Mouse (Mus musculus): ENCODE measurements around the gene Cast. TPM values are rescaled to one million over a fixed set of nuclear protein-coding genes. Genes with fewer than 3 reads are reported as not detected.

The Cast gene
- polyA plus RNA-seq, 2 experiments: 26.9 to 47.3 TPM

DNA sequence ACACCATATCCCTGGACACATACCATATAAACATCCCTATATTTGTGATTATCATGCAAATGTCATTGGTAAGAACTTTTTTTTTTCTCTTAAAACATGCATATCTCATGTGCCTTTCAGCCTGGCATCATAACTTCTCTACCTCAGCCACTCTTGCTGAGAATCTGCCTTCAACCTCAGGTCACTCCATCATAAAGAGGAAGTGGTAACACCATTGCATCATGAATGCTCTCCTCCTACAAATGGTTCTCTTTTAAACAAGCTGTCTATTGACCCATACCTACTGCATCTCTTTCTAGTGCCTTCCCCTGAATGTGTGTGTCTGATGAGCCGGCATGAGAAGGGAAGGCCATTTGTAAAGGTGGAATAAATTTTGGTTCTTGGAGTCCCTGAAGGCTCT is 49.5 kb downstream of the Cast start:
- no peaks in the 10 kb centered on the region for H3K36me3 ChIP-seq (ENCODE audit: control insufficient read depth, insufficient read depth, low read length)
- no peaks in the 10 kb centered on the region for H3K27me3 ChIP-seq (ENCODE audit: control insufficient read depth, insufficient read depth, low read length)
- H3K9me3 ChIP-seq (ENCODE audit: control insufficient read depth, low read length): no peaks in the 10 kb centered on the region; the same call in 1 of the 2 replicates
- no peak for TF ChIP-seq POLR2A (IDR thresholded peaks at IDR 0.05; ENCODE audit: borderline replicate concordance, extremely low read depth, insufficient read depth, insufficient read length)
- no peak overlapping the region for H3K4me2 ChIP-seq (replicated peaks; ENCODE audit: low read depth, low read length, severe bottlenecking)
- H3K4me1 ChIP-seq (ENCODE audit: control insufficient read depth, insufficient read depth, low read length): no peaks in the 10 kb centered on the region
- 96% methylated on average over 1 of the region's 1 CpGs for WGBS
- H3K4me3 ChIP-seq (replicated peaks; ENCODE audit: low read length): no peak overlapping the region
- H3K27ac ChIP-seq (replicated peaks; ENCODE audit: low read depth, low read length): no peak overlapping the region
- no peak overlapping the region for H3K9ac ChIP-seq (ENCODE audit: low read depth, low read length, severe bottlenecking)
- DNase-seq (ENCODE audit: low spot score): no peak
- no peak for ATAC-seq (ENCODE audit: low FRiP score, low read depth)

DNA sequence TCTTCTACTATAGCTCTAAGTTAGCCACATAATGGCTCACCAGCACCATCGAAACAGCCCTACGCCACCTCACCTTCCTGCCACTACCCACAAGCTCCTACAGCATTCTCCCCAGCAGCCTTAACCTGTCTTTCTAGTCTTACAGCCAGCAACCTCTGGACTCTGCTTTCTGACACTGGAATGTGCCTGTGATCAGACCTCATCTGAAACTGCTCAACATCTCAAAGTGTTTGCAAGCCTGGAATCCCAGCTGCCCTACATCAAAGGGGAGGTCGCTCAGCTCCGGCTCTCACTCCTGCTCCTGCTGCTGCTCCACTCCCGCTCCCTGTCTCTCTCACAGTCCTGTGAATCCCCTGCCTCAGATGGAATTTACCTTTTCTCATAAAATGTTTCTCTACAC is 65.4 kb downstream of the Cast start:
- Histone ChIP-seq H3K4me3 (replicated peaks; ENCODE audit: low read length) (no peak overlapping the region), H3K4me1 (ENCODE audit: control insufficient read depth, insufficient read depth, low read length) (no peaks in the 10 kb centered on the region), H3K36me3 (ENCODE audit: control insufficient read depth, insufficient read depth, low read length) (peaks cover 13% of the 10 kb centered on the region), H3K9me3 (ENCODE audit: control insufficient read depth, low read length) (no peaks in the 10 kb centered on the region), H3K27me3 (ENCODE audit: control insufficient read depth, insufficient read depth, low read length) (no peaks in the 10 kb centered on the region), H3K27ac (replicated peaks; ENCODE audit: low read depth, low read length) (no peak overlapping the region), H3K9ac (ENCODE audit: low read depth, low read length, severe bottlenecking) (no peak overlapping the region), H3K4me2 (replicated peaks; ENCODE audit: low read depth, low read length, severe bottlenecking) (no peak overlapping the region)
- no peak for TF ChIP-seq POLR2A (IDR thresholded peaks at IDR 0.05; ENCODE audit: borderline replicate concordance, extremely low read depth, insufficient read depth, insufficient read length)
- 34% methylated on average over 5 of the region's 5 CpGs for WGBS
- DNase-seq (ENCODE audit: low spot score) (no peak), ATAC-seq (ENCODE audit: low FRiP score, low read depth) (no peak)

DNA sequence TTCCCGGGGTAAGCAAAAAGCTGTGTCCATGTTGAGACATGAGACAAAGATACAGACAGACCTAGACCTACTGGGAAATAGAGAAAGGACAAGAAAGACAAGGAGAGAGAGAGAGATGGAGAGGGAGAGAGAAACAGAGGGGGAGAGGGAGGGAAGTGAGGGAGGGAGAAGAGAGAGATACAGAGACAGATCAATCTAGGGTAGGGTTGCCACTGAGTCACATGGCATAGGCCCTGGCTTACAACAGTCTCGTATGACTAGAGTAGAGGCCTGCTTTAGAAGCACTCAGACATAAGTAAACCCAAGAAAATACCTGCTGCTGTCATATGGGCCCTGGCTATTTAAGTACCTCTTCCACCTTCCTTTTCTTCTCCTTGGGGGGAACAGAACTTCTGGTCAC is 72.2 kb downstream of the Cast start:
- Histone ChIP-seq H3K4me1 (ENCODE audit: control insufficient read depth, insufficient read depth, low read length) (no peaks in the 10 kb centered on the region), H3K4me2 (replicated peaks; ENCODE audit: low read depth, low read length, severe bottlenecking) (no peak overlapping the region), H3K36me3 (ENCODE audit: control insufficient read depth, insufficient read depth, low read length) (peaks cover 40% of the 10 kb centered on the region), H3K9me3 (ENCODE audit: control insufficient read depth, low read length) (no peaks in the 10 kb centered on the region), H3K27ac (replicated peaks; ENCODE audit: low read depth, low read length) (no peak overlapping the region), H3K4me3 (replicated peaks; ENCODE audit: low read length) (no peak overlapping the region), H3K9ac (ENCODE audit: low read depth, low read length, severe bottlenecking) (no peak overlapping the region), H3K27me3 (ENCODE audit: control insufficient read depth, insufficient read depth, low read length) (no peaks in the 10 kb centered on the region)
- ATAC-seq (ENCODE audit: low FRiP score, low read depth) (no peak), DNase-seq (ENCODE audit: low spot score) (no peak)
- TF ChIP-seq POLR2A (IDR thresholded peaks at IDR 0.05; ENCODE audit: borderline replicate concordance, extremely low read depth, insufficient read depth, insufficient read length): no peak
- WGBS: 87% methylated on average over 2 of the region's 2 CpGs

DNA sequence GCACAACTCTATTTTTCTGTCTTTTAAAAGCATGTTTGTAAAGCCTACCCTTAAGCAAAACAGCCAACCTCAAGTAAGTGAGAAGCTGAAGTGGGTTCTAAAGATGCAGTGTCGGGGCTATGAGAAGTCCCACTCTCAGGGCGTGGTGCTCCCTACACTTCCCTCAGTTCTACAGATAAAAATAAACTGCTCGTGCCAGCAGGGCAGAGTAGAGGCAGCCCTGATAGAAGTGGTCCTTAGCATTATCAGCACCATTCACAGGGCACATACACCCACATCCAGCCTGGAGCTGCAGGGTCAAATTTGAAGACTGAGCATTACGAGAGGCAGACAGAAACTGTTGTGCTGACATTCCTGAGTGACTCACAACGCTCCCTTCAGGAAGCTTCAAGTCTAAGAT is 72.8 kb downstream of the Cast start:
- H3K27me3 ChIP-seq (ENCODE audit: control insufficient read depth, insufficient read depth, low read length): no peaks in the 10 kb centered on the region
- ATAC-seq (ENCODE audit: low FRiP score, low read depth) (no peak), DNase-seq (ENCODE audit: low spot score) (no peak)
- no peak overlapping the region for H3K27ac ChIP-seq (replicated peaks; ENCODE audit: low read depth, low read length)
- no peak overlapping the region for H3K4me2 ChIP-seq (replicated peaks; ENCODE audit: low read depth, low read length, severe bottlenecking)
- WGBS: 86% methylated on average over 5 of the region's 5 CpGs
- TF ChIP-seq POLR2A (IDR thresholded peaks at IDR 0.05; ENCODE audit: borderline replicate concordance, extremely low read depth, insufficient read depth, insufficient read length): no peak
- no peak overlapping the region for H3K4me3 ChIP-seq (replicated peaks; ENCODE audit: low read length)
- H3K9ac ChIP-seq (ENCODE audit: low read depth, low read length, severe bottlenecking): no peak overlapping the region
- peaks cover 40% of the 10 kb centered on the region for H3K36me3 ChIP-seq (ENCODE audit: control insufficient read depth, insufficient read depth, low read length)
- H3K4me1 ChIP-seq (ENCODE audit: control insufficient read depth, insufficient read depth, low read length): no peaks in the 10 kb centered on the region
- no peaks in the 10 kb centered on the region for H3K9me3 ChIP-seq (ENCODE audit: control insufficient read depth, low read length)

DNA sequence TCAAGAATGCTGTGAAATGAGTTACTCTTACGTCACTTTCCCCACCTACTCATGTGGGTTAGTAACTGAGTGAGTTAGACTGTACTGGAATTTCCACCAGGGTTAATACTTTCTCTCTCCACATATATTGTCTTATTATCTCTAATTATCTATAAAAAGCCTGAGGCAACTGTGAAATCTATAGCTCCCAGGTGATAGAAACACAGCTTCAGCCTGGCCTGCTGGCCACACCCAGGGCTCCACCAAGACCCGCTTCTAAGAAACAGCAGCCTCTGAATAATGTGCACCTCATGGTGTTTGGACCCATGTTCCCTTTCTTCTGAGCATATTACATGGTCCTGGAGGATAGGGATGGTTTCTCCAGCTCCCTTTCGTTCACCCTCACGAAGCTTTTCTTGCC is 74.9 kb downstream of the Cast start:
- Histone ChIP-seq H3K9ac (ENCODE audit: low read depth, low read length, severe bottlenecking) (no peak overlapping the region), H3K4me1 (ENCODE audit: control insufficient read depth, insufficient read depth, low read length) (no peaks in the 10 kb centered on the region), H3K4me3 (replicated peaks; ENCODE audit: low read length) (no peak overlapping the region), H3K27ac (replicated peaks; ENCODE audit: low read depth, low read length) (no peak overlapping the region), H3K4me2 (replicated peaks; ENCODE audit: low read depth, low read length, severe bottlenecking) (no peak overlapping the region), H3K27me3 (ENCODE audit: control insufficient read depth, insufficient read depth, low read length) (no peaks in the 10 kb centered on the region), H3K36me3 (ENCODE audit: control insufficient read depth, insufficient read depth, low read length) (peaks cover 47% of the 10 kb centered on the region), H3K9me3 (ENCODE audit: control insufficient read depth, low read length) (no peaks in the 10 kb centered on the region)
- ATAC-seq (ENCODE audit: low FRiP score, low read depth): no peak
- WGBS: 90% methylated on average over 4 of the region's 4 CpGs
- TF ChIP-seq POLR2A (IDR thresholded peaks at IDR 0.05; ENCODE audit: borderline replicate concordance, extremely low read depth, insufficient read depth, insufficient read length): no peak
- DNase-seq (ENCODE audit: low spot score): no peak

DNA sequence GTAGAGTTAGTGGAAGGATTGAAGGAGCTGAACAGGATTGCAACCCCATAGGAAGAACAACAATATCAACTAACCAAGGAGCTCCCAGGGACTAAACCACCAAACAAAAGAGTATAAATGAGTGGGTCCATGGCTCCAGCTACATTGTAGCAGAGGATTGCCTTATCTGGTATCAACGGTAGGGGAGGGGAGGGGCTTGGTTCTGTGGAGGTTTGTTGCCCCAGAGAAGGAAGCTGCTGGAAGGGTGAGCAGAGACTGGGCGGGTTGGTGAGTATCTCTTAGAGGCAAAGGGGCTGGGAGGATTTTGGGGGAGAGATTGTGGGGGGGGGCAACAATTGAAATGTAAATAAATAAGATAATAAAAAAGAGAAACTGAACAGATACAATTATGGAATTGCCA is 89.6 kb downstream of the Cast start:
- peaks cover 13% of the 10 kb centered on the region for H3K36me3 ChIP-seq (ENCODE audit: control insufficient read depth, insufficient read depth, low read length)
- no peak for TF ChIP-seq POLR2A (IDR thresholded peaks at IDR 0.05; ENCODE audit: borderline replicate concordance, extremely low read depth, insufficient read depth, insufficient read length)
- ATAC-seq (ENCODE audit: low FRiP score, low read depth): no peak
- DNase-seq (ENCODE audit: low spot score): no peak
- H3K4me3 ChIP-seq (replicated peaks; ENCODE audit: low read length): no peak overlapping the region
- H3K4me2 ChIP-seq (replicated peaks; ENCODE audit: low read depth, low read length, severe bottlenecking): no peak overlapping the region
- H3K9ac ChIP-seq (ENCODE audit: low read depth, low read length, severe bottlenecking): no peak overlapping the region
- H3K27ac ChIP-seq (replicated peaks; ENCODE audit: low read depth, low read length): no peak overlapping the region
- H3K9me3 ChIP-seq (ENCODE audit: control insufficient read depth, low read length): no peaks in the 10 kb centered on the region
- WGBS: 90% methylated on average over 2 of the region's 2 CpGs
- no peaks in the 10 kb centered on the region for H3K27me3 ChIP-seq (ENCODE audit: control insufficient read depth, insufficient read depth, low read length)
- H3K4me1 ChIP-seq (ENCODE audit: control insufficient read depth, insufficient read depth, low read length): no peaks in the 10 kb centered on the region
